Mouse (Mus musculus) ES-E14 (cell line): ENCODE results near the gene Mars. TPM values are rescaled to one million over a fixed set of nuclear protein-coding genes. Genes with fewer than 3 reads are reported as not detected.

Experiments
- DNase-seq: peaks from one replicate; pipeline ENCODE4 v3.0.0-alpha.2; 2013; ENCODE audit warnings: low read depth, low spot score
- H3K27ac ChIP-seq: 2 replicates; pipeline ENCODE4 v1.5.1; 2012; ENCODE audit warnings: low read depth, mild to moderate bottlenecking, low read length, moderate library complexity, mixed read lengths; ENCODE audit not compliant: poor library complexity, insufficient read depth, severe bottlenecking
- H3K36me3 ChIP-seq: 2 replicates; pipeline ENCODE4 v1.6.1; 2012; ENCODE audit warnings: mild to moderate bottlenecking, low read length, moderate library complexity, mixed read lengths; ENCODE audit not compliant: control insufficient read depth, poor library complexity, insufficient read depth, severe bottlenecking
- H3K4me1 ChIP-seq, 2 experiments: fragments of 150-350 bp in 1 of 2; sonication (generic) in 1 of 2; 2 replicates each; pipeline ENCODE4 v1.6.1; 2012; ENCODE audit warnings: low read length in 2 of 2, mild to moderate bottlenecking in 1 of 2, mixed read lengths in 1 of 2; ENCODE audit not compliant: control insufficient read depth in 2 of 2, insufficient read depth in 2 of 2, poor library complexity in 1 of 2
- H3K4me3 ChIP-seq, 2 experiments: fragments of 150-350 bp in 1 of 2; sonication (generic) in 1 of 2; 2 replicates each; pipeline ENCODE4 v1.5.1; 2012; ENCODE audit warnings: low read length in 2 of 2, low read depth in 1 of 2, mild to moderate bottlenecking in 1 of 2, mixed read lengths in 1 of 2; ENCODE audit not compliant: insufficient read depth in 1 of 2, poor library complexity in 1 of 2, severe bottlenecking in 1 of 2
- H3K9ac ChIP-seq: 2 replicates; pipeline ENCODE4 v1.6.1; 2012; ENCODE audit warnings: low read depth, mild to moderate bottlenecking, low read length, mixed read lengths; ENCODE audit not compliant: poor library complexity, insufficient read depth, severe bottlenecking
- H3K9me3 ChIP-seq: fragments of 150-350 bp; sonication (generic); 2 replicates; pipeline ENCODE4 v1.6.1; 2012; ENCODE audit warnings: low read depth, mild to moderate bottlenecking, low read length; ENCODE audit not compliant: control insufficient read depth, insufficient read depth
- CHD2 ChIP-seq: IDR thresholded peaks from 2 replicates; pipeline ENCODE4 v1.6.1; 2014; ENCODE audit warnings: mild to moderate bottlenecking, low read depth, low read length, inconsistent platforms
- HCFC1 ChIP-seq: IDR thresholded peaks from 2 replicates; pipeline ENCODE4 v1.6.1; 2012; ENCODE audit warnings: low read length, inconsistent platforms, borderline replicate concordance; ENCODE audit not compliant: insufficient read depth
- MAFK ChIP-seq: IDR thresholded peaks from 2 replicates; pipeline ENCODE4 v1.6.1; 2014; ENCODE audit warnings: mild to moderate bottlenecking, low read depth, low read length, inconsistent platforms; ENCODE audit not compliant: insufficient read depth
- ZC3H11A ChIP-seq: IDR thresholded peaks from 2 replicates; pipeline ENCODE4 v1.6.1; 2012; ENCODE audit warnings: low read depth, mild to moderate bottlenecking, inconsistent platforms, low read length, borderline replicate concordance
- ZNF384 ChIP-seq: IDR thresholded peaks from 2 replicates; pipeline ENCODE4 v1.6.1; 2012; ENCODE audit warnings: low read depth, low read length, inconsistent platforms
- in situ Hi-C, 2 experiments: fragments of 600-800 bp; cut with MboI; formaldehyde crosslinking; loops; one replicate each; pipeline ENCODE4 v1.15.1; 2025; ENCODE audit warnings: low sequenced_read_pairs in 2 of 2, inconsistent platforms in 1 of 2; ENCODE audit not compliant: unreplicated experiment in 2 of 2
- total RNA-seq: library from RNA; depleted of rRNA; stranded (reverse); fragments of 300-350 nt; gene quantifications from 2 replicates; pipeline ENCODE4 v1.2.3, GENCODE M21; 2012

Mars gene
- total RNA-seq, 1 experiment: 206 TPM

- no peak for TF ChIP-seq ZNF384
- no peak for TF ChIP-seq ZC3H11A
- peak; percentile 91 for TF ChIP-seq HCFC1
- TF ChIP-seq MAFK: no peak
- peak; percentile 96 for TF ChIP-seq CHD2
- in situ Hi-C loops: no loop called here
- Histone ChIP-seq H3K36me3 (peaks cover 12% of the 10 kb centered on the region; the same call in 1 of the 2 replicates), H3K4me1 (peaks cover 13 to 34% of the 10 kb centered on the region in 2 experiments), H3K9me3 (no peaks in the 10 kb centered on the region), H3K27ac (peak within 1 kb of the TSS; percentile 28), H3K9ac (peak within 1 kb of the TSS; percentile 90), H3K4me3 (peak within 1 kb of the TSS; percentile 79 to 85)
- peak; percentile 90 for DNase-seq
These were observed 45.2 kb downstream of the Mars start, which contains the start of gene Dctn2 for GRCm38 (mm10) chr10:127266112-127267091. Gene Dctn2 (plus strand): TSS chr10:127266368.

- TF ChIP-seq HCFC1: no peak
- no peak for TF ChIP-seq MAFK
- no peak for TF ChIP-seq ZNF384
- no peak for TF ChIP-seq CHD2
- no peak for TF ChIP-seq ZC3H11A
- in situ Hi-C loops: no loop called here
- peaks cover 12 to 37% of the 10 kb centered on the region in 2 experiments for H3K4me1 ChIP-seq
These were observed 45.9 kb downstream of the Mars start for GRCm38 (mm10) chr10:127265727-127266111.

GRCm38 (mm10) chr10:127264971-127265370, 46.6 kb downstream of the Mars start:
- H3K27ac ChIP-seq: no peak overlapping the region
- TF ChIP-seq MAFK (no peak), HCFC1 (no peak), ZNF384 (no peak), CHD2 (no peak), ZC3H11A (no peak)
- H3K9me3 ChIP-seq: no peaks in the 10 kb centered on the region
- DNase-seq: no peak
- in situ Hi-C loops: no loop called here
- no peak overlapping the region for H3K9ac ChIP-seq
- peaks cover 7 to 34% of the 10 kb centered on the region in 2 experiments for H3K4me1 ChIP-seq
- H3K36me3 ChIP-seq: peaks cover 9% of the 10 kb centered on the region; the same call in 1 of the 2 replicates
- H3K4me3 ChIP-seq: no peak overlapping the region

More at GRCm38 (mm10) chr10:127265727-127266111, 45.9 kb downstream of the Mars start:
- Histone ChIP-seq H3K4me3 (no peak overlapping the region; a peak in 1 of 4 replicates), H3K9ac (no peak overlapping the region), H3K9me3 (no peaks in the 10 kb centered on the region), H3K36me3 (peaks cover 12% of the 10 kb centered on the region; the same call in 1 of the 2 replicates), H3K27ac (no peak overlapping the region)
- DNase-seq: no peak

GRCm38 (mm10) chr10:127264336-127264735, 47.2 kb downstream of the Mars start:
- Histone ChIP-seq H3K9ac (peak overlapping the region; percentile 39; the same call in 1 of the 2 replicates), H3K27ac (no peak overlapping the region), H3K4me3 (no peak overlapping the region), H3K4me1 (peaks cover 5 to 33% of the 10 kb centered on the region in 2 experiments), H3K9me3 (no peaks in the 10 kb centered on the region), H3K36me3 (peaks cover 9% of the 10 kb centered on the region; the same call in 1 of the 2 replicates)
- DNase-seq: no peak
- in situ Hi-C loops: no loop called here
- TF ChIP-seq CHD2: no peak
- no peak for TF ChIP-seq MAFK
- TF ChIP-seq HCFC1: no peak
- TF ChIP-seq ZC3H11A: no peak
- no peak for TF ChIP-seq ZNF384
